Mouse (Mus musculus): ENCODE measurements at regions not wholly inside any gene's neighbourhood (a gene's known extent, or its start where the extent isn't known, plus 50 kb on each side); places are given as distances from the start of the nearest gene placed in this dataset.

DNA sequence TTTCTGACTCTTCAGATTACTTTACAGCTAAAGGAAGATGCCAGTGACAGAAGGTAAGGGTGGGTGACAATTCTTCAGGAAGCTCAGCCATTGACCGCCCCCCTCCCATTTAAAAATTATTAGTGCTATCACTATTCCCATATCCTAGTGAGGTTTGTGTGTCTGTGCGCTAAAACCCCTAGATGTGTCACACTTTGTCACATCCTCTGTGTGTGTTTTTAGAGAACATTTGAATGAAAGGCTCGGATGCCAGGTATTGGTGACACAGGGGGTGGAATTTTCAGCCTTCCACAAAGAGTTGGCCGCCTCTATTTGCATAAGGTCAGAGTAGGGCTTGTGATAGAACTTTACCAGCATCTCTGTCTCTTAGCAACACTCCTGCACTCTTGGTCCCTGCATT, 83.4 kb downstream of the Nr2f2 start:
- Histone ChIP-seq H3K4me2 (ENCODE audit: low read length) (no peak overlapping the region), H3K9ac (ENCODE audit: low read length) (no peak overlapping the region), H3K27me3 (replicated peaks; ENCODE audit: control insufficient read depth, insufficient read depth, low read length) (peaks cover 82% of the 10 kb centered on the region), H3K27ac (ENCODE audit: low read depth, low read length) (no peak overlapping the region), H3K4me1 (ENCODE audit: control insufficient read depth, insufficient read depth, low read length) (peaks cover 5% of the 10 kb centered on the region; the same call in 1 of the 2 replicates), H3K36me3 (ENCODE audit: control insufficient read depth, insufficient read depth, low read length) (no peaks in the 10 kb centered on the region), H3K4me3 (ENCODE audit: low read depth, low read length) (no peak overlapping the region), H3K9me3 (replicated peaks; ENCODE audit: control insufficient read depth, low read length) (no peaks in the 10 kb centered on the region)
- ATAC-seq (no peak), DNase-seq (ENCODE audit: low spot score) (no peak)
- 8% methylated on average over 4 of the region's 4 CpGs for WGBS

DNA sequence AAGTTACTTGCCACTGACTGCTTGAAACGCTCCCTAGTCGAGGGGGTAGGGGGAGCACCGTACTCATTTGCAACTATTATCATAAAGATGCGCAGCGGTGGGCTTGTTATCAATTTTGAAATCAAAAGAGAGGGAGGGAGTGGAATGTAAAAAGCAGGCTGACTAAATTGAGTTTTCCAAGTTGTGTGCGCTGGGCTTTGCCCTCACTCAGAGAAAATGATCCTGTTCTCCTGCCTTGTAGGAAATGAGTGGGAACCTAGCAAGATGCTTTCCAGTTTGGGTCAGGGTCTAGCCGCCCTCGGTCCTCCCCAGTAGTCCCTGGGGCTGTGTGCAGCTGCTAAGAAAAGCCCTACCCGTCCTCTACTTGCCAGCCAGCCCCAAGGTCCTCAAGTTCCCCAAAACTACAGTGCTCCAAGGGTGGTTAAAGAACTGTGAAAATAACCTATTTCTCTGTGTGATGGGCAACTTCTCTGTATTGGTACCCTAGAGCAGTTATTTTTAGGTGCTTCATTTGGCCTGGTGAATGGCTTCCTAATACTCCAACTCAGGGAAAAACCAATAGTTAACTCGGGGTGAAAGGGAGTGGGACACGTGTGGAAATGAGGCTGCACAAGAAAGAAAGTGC, 84.5 kb downstream of the Nr2f2 start:
- Histone ChIP-seq H3K4me3 (ENCODE audit: low read depth, low read length) (no peak overlapping the region), H3K36me3 (ENCODE audit: control insufficient read depth, insufficient read depth, low read length) (no peaks in the 10 kb centered on the region), H3K4me1 (ENCODE audit: control insufficient read depth, insufficient read depth, low read length) (no peaks in the 10 kb centered on the region), H3K27ac (ENCODE audit: low read depth, low read length) (no peak overlapping the region), H3K9ac (ENCODE audit: low read length) (no peak overlapping the region), H3K4me2 (ENCODE audit: low read length) (no peak overlapping the region), H3K27me3 (replicated peaks; ENCODE audit: control insufficient read depth, insufficient read depth, low read length) (peaks cover 81% of the 10 kb centered on the region), H3K9me3 (replicated peaks; ENCODE audit: control insufficient read depth, low read length) (no peaks in the 10 kb centered on the region)
- 2% methylated on average over 11 of the region's 11 CpGs for WGBS
- DNase-seq (ENCODE audit: low spot score), result no peak
- ATAC-seq, result no peak

DNA sequence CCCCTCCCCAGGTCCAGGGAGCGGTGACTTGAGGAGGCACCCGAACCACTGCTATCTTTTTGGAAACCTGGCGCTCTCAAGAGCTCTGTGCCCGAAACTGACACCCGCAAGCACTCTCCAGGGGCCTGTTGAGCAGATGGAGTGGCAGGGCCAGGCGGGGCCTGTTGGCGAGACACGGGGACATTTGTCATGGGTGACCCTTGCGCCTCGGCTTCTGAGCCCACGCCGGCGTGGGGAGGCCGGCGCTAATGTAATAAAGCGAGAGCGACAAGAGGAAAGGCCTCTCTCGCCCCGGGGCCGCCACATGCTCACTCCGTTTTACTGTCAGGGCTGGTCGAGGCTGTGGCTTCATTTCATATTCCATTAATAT, 85.2 kb downstream of the Nr2f2 start:
- H3K4me2 ChIP-seq (ENCODE audit: low read length), result peak overlapping the region; percentile 35; the same call in 1 of the 2 replicates
- ATAC-seq (peak; percentile 32; the same call in 1 of the 2 replicates), DNase-seq (ENCODE audit: low spot score) (no peak)
- H3K36me3 ChIP-seq (ENCODE audit: control insufficient read depth, insufficient read depth, low read length), result no peaks in the 10 kb centered on the region
- H3K9ac ChIP-seq (ENCODE audit: low read length), result no peak overlapping the region
- no peak overlapping the region for H3K4me3 ChIP-seq (ENCODE audit: low read depth, low read length)
- H3K27me3 ChIP-seq (replicated peaks; ENCODE audit: control insufficient read depth, insufficient read depth, low read length), result peaks cover 81% of the 10 kb centered on the region
- H3K9me3 ChIP-seq (replicated peaks; ENCODE audit: control insufficient read depth, low read length), result no peaks in the 10 kb centered on the region
- under 1% methylated on average over 22 of the region's 22 CpGs for WGBS
- no peak overlapping the region for H3K27ac ChIP-seq (ENCODE audit: low read depth, low read length)
- H3K4me1 ChIP-seq (ENCODE audit: control insufficient read depth, insufficient read depth, low read length), result no peaks in the 10 kb centered on the region

DNA sequence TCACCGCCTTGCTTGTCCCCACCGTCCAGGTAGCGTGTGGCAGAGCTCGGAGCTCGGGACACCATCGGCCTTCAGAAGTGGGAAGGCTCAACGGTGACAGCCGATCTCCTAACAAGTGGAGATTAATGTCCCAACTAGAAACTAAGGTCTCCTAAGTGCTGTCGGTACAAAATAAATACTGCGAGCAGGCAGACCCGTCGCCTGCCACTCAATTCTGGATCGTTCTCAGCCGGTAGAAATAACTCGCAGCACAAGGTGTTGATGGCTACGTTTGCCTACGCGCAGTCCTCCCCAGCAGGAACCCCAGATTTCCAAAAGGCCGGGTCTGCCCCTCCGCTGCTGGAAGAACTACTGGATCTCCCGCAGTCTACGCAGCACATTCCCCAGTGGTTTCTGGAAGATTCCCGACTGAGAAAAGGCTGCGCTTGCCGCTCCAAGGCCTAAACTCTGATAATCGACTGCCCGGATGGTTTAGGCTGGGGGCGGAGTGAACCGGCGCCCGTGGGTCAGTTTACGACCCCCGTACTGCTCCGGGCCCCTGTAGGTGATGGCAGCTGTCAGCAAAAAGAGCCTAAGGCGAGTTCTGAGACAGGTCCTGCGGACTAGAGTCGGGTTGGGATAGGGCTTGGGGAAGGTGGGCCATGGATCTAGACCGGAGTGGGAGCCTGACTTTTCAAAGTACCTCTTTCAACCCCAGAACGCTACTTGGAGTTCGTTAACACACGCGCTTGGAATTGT, 85.7 kb downstream of the Nr2f2 start:
- Histone ChIP-seq H3K27ac (ENCODE audit: low read depth, low read length) (no peak overlapping the region), H3K27me3 (replicated peaks; ENCODE audit: control insufficient read depth, insufficient read depth, low read length) (peaks cover 78% of the 10 kb centered on the region), H3K4me2 (ENCODE audit: low read length) (peak overlapping the region; percentile 35), H3K4me1 (ENCODE audit: control insufficient read depth, insufficient read depth, low read length) (no peaks in the 10 kb centered on the region), H3K36me3 (ENCODE audit: control insufficient read depth, insufficient read depth, low read length) (no peaks in the 10 kb centered on the region), H3K4me3 (ENCODE audit: low read depth, low read length) (peak overlapping the region; percentile 15), H3K9ac (ENCODE audit: low read length) (peak overlapping the region; percentile 35; the same call in 1 of the 2 replicates), H3K9me3 (replicated peaks; ENCODE audit: control insufficient read depth, low read length) (no peaks in the 10 kb centered on the region)
- under 1% methylated on average over 42 of the region's 42 CpGs for WGBS
- no peak for DNase-seq (ENCODE audit: low spot score)
- 0 out of 2 replicates have a peak, but pooled peaks have one; percentile 16 for ATAC-seq

DNA sequence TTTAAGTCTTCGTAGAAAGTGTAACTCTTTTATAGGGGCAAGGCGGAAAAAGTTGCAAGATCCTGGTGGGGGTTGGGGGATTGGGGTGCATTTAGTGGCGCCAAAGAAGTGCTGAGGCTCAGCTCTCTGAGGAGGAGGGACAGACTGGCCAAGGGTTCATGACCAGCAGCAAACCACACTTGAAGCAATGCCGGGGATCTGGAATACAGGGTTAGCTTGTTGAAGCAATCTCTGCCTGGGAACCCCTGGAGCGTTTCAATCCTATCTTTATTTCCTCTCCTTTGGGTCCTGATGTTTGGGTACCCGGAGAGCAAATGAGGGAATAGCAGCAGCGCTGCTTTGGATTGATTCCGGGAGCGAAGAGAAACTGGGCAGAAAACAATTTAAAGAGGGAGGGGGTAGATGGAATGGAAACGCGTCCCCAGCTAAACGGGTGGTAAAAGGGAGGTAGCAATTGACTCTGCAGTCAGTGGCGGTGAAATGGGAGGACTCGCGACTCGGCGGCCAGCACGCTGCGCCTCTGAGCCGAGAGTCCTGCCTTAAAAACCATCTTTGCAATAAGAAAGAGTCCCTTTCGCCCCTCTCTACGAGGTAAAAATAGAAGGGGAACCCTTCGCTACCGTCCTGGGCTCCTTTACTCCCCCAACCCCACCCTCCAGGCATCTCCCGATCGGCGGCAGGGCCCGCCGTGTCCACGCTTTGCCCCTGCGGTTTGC, 86.5 kb downstream of the Nr2f2 start:
- Histone ChIP-seq H3K4me3 (ENCODE audit: low read depth, low read length) (peak overlapping the region; percentile 15), H3K9me3 (replicated peaks; ENCODE audit: control insufficient read depth, low read length) (no peaks in the 10 kb centered on the region), H3K36me3 (ENCODE audit: control insufficient read depth, insufficient read depth, low read length) (no peaks in the 10 kb centered on the region), H3K4me2 (ENCODE audit: low read length) (peak overlapping the region; percentile 35), H3K27me3 (replicated peaks; ENCODE audit: control insufficient read depth, insufficient read depth, low read length) (peaks cover 71% of the 10 kb centered on the region), H3K27ac (ENCODE audit: low read depth, low read length) (no peak overlapping the region), H3K4me1 (ENCODE audit: control insufficient read depth, insufficient read depth, low read length) (no peaks in the 10 kb centered on the region), H3K9ac (ENCODE audit: low read length) (peak overlapping the region; percentile 35)
- WGBS, result under 1% methylated on average over 31 of the region's 31 CpGs
- DNase-seq (ENCODE audit: low spot score) (no peak), ATAC-seq (no peak)

DNA sequence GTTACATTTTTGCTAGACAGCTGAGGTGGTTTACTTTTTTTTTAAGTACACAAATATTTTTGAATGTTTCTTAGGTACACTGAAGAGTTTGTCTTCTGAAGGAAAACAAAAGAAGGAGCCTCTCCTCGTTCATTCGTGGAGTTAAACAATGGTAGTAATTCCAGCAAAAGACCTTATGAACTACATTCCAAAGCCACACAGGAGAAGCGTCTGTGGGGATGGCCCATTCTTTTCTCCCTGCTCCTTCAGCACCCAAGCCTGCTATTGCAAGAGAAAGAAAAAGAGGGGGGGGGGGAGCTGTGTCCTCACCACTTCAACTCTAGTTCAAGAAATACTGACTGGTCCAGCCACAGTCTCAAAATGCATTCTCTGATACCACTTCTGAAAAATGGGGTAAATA, 87.4 kb downstream of the Nr2f2 start:
- Histone ChIP-seq H3K4me1 (ENCODE audit: control insufficient read depth, insufficient read depth, low read length) (no peaks in the 10 kb centered on the region), H3K9me3 (replicated peaks; ENCODE audit: control insufficient read depth, low read length) (no peaks in the 10 kb centered on the region), H3K4me2 (ENCODE audit: low read length) (no peak overlapping the region), H3K4me3 (ENCODE audit: low read depth, low read length) (no peak overlapping the region), H3K27ac (ENCODE audit: low read depth, low read length) (no peak overlapping the region), H3K9ac (ENCODE audit: low read length) (no peak overlapping the region), H3K36me3 (ENCODE audit: control insufficient read depth, insufficient read depth, low read length) (no peaks in the 10 kb centered on the region), H3K27me3 (replicated peaks; ENCODE audit: control insufficient read depth, insufficient read depth, low read length) (peaks cover 62% of the 10 kb centered on the region)
- no peak for DNase-seq (ENCODE audit: low spot score)
- 1% methylated on average over 3 of the region's 3 CpGs for WGBS
- ATAC-seq, result no peak

DNA sequence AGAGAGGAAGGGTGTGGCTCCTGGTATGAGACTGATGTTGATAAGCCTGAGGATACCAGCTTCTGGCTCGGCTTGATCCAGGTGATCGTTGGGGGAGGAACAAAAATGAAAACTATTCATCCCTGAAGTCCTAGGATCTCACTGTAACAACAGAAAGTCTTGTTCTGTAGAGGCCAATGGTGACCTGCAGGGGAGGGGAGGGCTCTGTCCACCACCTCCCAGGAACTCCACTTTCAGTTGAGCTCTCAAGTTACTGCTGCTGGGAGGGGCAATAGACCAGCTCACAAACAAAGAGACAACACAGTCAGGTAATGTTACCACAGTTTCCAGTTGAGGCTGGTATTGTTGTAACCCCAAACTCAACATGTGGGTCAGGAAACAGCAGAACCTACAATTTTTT, 90.5 kb downstream of the Nr2f2 start:
- Histone ChIP-seq H3K9ac (ENCODE audit: low read length) (no peak overlapping the region), H3K4me2 (ENCODE audit: low read length) (no peak overlapping the region), H3K36me3 (ENCODE audit: control insufficient read depth, insufficient read depth, low read length) (no peaks in the 10 kb centered on the region), H3K27me3 (replicated peaks; ENCODE audit: control insufficient read depth, insufficient read depth, low read length) (peaks cover 35% of the 10 kb centered on the region), H3K4me3 (ENCODE audit: low read depth, low read length) (no peak overlapping the region), H3K9me3 (replicated peaks; ENCODE audit: control insufficient read depth, low read length) (no peaks in the 10 kb centered on the region), H3K27ac (ENCODE audit: low read depth, low read length) (no peak overlapping the region), H3K4me1 (ENCODE audit: control insufficient read depth, insufficient read depth, low read length) (no peaks in the 10 kb centered on the region)
- no peak for DNase-seq (ENCODE audit: low spot score)
- 88% methylated on average over 2 of the region's 2 CpGs for WGBS
- no peak for ATAC-seq

DNA sequence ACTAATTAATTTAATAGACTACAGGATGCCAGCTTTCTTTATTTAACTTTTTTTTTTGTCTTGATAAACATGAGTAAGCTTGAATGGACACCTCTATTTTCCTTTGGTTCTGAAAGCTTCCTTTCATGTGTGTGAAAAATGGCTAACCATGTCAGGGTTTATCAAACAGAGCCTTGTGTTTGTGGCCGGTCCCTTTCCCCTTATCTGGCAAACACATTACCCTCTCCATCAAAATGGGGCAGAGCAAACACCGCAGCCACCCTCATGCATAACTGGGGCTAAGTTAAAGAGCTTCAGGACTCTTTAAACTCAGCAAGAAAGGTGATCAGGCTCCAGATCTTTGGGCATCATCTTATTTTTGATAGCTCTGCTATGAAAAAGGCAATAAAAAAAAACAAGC, 92.2 kb downstream of the Nr2f2 start:
- H3K4me2 ChIP-seq (ENCODE audit: low read length), result no peak overlapping the region
- 60% methylated on average over 2 of the region's 2 CpGs for WGBS
- no peak overlapping the region for H3K27ac ChIP-seq (ENCODE audit: low read depth, low read length)
- H3K9ac ChIP-seq (ENCODE audit: low read length), result no peak overlapping the region
- H3K36me3 ChIP-seq (ENCODE audit: control insufficient read depth, insufficient read depth, low read length), result no peaks in the 10 kb centered on the region
- no peaks in the 10 kb centered on the region for H3K9me3 ChIP-seq (replicated peaks; ENCODE audit: control insufficient read depth, low read length)
- no peak overlapping the region for H3K4me3 ChIP-seq (ENCODE audit: low read depth, low read length)
- no peak for DNase-seq (ENCODE audit: low spot score)
- H3K4me1 ChIP-seq (ENCODE audit: control insufficient read depth, insufficient read depth, low read length), result no peaks in the 10 kb centered on the region
- ATAC-seq, result no peak
- peaks cover 22% of the 10 kb centered on the region for H3K27me3 ChIP-seq (replicated peaks; ENCODE audit: control insufficient read depth, insufficient read depth, low read length)

DNA sequence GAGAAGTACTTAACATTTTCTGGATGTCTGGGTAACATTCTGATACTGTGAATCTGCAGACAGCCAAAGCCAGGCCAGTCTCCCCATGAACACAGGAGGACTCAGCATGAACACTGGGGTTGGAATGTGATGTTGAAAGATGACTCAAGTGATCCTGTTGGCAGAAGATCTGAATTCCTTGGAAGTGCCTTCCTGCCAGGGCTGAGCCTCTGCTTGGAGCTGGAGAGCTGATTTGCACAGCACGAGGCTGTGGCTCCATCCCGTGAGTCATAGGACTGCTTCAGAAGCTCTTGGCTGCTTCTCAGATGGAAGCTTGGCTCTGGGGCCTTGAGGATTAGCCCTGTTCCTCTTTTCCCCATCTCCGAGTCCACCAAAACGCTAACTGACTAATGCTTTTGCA, 99.5 kb downstream of the Nr2f2 start:
- H3K27ac ChIP-seq (ENCODE audit: low read depth, low read length), result no peak overlapping the region
- DNase-seq (ENCODE audit: low spot score) (no peak), ATAC-seq (no peak)
- no peak overlapping the region for H3K4me2 ChIP-seq (ENCODE audit: low read length)
- 65% methylated on average over 4 of the region's 4 CpGs for WGBS
- no peaks in the 10 kb centered on the region for H3K9me3 ChIP-seq (replicated peaks; ENCODE audit: control insufficient read depth, low read length)
- no peak overlapping the region for H3K4me3 ChIP-seq (ENCODE audit: low read depth, low read length)
- H3K4me1 ChIP-seq (ENCODE audit: control insufficient read depth, insufficient read depth, low read length), result no peaks in the 10 kb centered on the region
- H3K9ac ChIP-seq (ENCODE audit: low read length), result no peak overlapping the region
- H3K36me3 ChIP-seq (ENCODE audit: control insufficient read depth, insufficient read depth, low read length), result no peaks in the 10 kb centered on the region
- no peaks in the 10 kb centered on the region for H3K27me3 ChIP-seq (replicated peaks; ENCODE audit: control insufficient read depth, insufficient read depth, low read length)

Measured in forebrain, embryonic 14.5 days (tissue).